Mouse (Mus musculus) kidney, postnatal 25 days (tissue): ENCODE measurements at regions not wholly inside any gene's neighbourhood (a gene's known extent, or its start where the extent isn't known, plus 50 kb on each side); places are given as distances from the start of the nearest gene placed in this dataset.
"Not testable (repeated sequence)": the region's sequence is repeated elsewhere in the genome, so short reads cannot be mapped to it uniquely, and the experiment has no call there.

Source experiments
- DNase-seq, 2 experiments: peaks; one replicate each; pipeline ENCODE4 v3.0.0; 2021; ENCODE audit warnings: mixed read lengths in 2 of 2

DNA sequence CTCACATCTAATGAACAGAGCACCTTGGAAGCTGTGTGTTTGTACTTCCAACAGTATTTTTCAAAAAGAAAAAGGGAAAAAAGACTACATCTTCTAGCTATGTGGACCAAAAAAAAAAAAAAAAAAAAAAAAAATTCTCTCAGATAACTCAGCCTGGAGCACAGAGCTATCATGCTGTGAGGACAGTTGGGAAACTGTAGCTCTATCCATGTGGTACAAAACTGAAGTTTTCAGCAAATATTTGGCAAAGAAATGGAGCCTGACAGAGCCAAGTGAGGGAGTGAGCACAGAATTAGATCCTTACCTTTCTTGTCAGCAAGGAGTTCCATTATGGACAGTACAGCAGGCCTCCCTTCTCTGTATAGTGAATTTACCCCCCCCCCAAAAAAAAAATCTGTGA lies 550.2 kb downstream of the Rapgef2 start:
- no peak for DNase-seq

DNA sequence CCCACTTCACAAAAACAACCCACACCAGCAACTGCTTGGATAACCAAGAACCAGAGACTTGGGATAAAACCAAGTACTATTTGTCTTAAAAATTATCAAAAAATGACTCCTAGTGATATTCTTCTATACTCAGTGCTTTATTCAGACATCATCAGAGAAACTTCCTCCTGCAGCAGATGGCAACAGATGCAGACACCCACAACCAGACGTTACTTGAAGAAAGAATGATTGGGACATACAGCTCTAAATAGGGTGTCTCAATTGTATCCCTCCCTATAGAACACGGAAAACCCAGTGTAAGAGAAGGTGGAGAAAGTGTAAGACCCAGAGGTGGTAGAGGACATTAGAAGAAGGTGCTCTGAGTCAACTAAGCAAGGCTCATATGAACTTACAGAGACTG lies 569.6 kb downstream of the Rapgef2 start:
- no peak for DNase-seq

DNA sequence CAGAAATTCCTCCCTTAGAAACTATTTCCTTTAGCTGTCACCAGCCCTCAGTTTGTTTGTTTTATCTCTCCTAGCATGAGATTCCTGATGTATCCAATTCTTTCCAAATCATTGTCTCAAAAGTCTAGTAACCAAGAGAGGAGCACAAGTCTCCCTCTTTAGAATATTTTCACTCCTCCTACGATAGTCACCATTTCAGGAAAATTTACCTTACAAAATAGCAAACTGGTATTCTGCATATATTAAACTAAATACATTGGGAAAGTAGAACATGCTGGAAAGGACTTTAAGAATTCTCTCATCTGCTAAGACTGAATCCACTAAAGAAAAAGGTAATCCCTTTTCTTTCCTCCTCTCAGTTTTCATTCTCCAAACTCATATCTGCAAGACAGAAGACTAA lies 578.6 kb downstream of the Rapgef2 start:
- no peak for DNase-seq

DNA sequence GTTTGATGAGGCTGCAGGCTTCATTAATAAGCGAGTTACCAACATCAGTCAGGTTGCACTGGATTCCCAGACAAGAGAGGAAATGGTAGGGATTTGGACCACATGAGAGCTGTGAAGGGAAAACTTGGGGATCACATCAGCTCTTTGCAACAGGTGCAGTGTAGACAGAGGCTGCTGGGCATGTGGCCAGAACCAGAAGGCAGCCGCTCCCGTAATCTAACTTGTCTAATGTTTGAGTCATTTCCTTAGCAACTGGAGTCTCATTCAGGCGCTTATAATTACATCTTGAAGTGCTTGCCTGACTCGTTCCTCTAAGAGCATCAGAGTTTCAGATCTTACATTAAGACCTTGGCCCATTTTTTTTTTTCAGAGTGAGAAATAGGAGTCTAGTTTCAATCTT lies 587.4 kb downstream of the Rapgef2 start:
- DNase-seq, result no peak

DNA sequence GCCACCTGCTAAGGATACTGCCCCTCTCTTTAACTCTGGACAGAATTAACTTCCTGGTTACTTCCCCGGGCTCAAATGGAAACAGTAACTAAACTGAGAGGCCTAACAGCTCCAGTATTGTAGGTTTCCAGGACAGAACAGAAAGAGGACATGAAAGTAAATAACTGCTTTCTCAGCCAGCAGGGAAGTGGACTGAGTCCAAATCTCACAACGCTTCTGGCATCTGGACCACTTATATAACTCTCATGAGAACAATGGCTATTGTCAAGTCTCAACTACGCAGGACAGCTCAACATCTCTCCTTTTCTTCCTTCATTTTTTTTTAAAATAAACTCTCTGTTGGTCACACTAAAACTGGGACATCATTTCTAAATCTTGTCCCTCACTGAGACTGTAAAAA lies 594.8 kb downstream of the Rapgef2 start:
- no peak for DNase-seq

DNA sequence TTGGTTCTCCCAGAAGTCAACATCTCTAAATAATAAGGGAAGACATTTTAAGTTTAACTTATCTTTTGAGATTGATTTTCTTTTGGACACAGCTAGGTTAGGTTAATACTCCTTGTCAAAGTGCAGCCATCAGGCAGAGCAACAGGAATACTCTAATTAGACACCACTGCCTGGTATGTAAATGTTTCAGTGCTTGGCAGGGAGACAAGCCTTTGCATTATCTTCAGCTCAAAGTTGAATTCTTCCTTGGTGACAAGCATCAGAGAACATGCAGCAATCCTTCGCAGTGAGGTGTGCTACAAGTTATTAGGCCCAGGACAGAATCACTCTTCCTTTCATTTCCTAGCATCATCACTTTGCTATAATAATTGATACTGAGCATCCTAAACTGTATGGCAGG lies 608.7 kb downstream of the Rapgef2 start:
- no peak for DNase-seq

DNA sequence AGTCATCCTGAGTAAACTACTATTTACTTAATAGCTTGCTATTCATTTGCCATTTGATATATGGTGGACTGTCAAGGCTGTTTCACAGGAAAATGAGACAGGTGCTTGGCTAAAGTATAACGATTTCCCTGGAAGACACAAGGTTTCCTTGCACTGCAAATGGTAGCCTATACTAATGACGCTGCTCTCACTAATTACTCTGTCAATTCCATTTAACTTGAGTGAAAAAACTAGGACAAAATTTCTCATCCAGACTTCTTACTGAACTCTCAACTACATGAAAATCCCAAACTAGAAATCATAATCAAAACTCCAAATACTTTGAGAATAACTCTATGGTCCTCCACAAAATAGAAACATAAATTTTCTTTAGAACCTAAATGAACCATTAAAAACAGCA lies 609.5 kb downstream of the Rapgef2 start:
- no peak for DNase-seq

DNA sequence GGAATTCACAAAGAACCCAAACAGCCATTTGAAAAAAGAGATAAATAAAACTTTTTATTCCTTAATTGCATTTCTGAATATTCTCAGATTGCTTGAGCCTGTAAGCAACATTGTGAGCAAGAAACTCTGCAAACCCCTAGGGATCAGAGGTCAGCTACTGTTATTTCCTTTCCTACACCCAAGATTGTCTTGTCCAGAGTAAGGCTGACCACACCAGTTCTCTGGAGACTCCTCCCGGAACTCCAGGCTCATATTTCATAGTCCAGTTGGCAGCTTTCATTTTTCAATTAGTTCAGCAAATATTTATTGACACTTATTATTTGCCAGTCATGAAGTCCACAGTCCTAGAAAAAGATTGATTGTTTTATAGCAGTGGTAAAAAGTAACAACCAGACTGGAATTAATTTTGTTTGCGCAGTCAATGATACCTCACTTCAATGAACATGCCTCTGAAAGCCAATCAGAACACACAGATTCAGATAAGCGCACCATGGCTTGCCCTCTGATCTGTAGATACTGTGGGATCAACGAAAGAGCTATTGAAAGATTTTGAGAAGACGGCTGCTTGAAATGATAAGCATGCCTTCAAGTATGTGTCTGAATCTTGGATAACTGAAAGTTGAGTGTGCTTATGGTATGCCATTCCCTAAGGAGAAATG lies 611.7 kb downstream of the Rapgef2 start:
- DNase-seq, result no peak

DNA sequence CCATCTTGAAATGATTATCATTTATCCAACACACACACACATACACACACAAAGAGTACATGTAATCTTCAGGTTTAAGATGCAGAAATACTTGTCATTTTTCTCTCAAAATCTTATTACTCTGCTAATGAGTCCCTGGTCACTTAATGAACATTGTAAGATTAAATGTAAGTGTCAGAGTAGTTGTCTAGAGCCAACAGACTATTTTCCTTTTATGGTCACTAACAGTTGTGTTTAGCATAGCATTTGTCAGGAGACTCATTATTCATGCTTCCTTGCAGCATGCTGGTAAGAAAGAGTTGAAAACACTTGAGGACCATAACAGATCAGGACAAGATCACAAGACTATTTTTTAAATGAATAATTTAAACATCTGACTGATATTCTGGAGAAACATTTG lies 618.3 kb downstream of the Rapgef2 start:
- no peak for DNase-seq

DNA sequence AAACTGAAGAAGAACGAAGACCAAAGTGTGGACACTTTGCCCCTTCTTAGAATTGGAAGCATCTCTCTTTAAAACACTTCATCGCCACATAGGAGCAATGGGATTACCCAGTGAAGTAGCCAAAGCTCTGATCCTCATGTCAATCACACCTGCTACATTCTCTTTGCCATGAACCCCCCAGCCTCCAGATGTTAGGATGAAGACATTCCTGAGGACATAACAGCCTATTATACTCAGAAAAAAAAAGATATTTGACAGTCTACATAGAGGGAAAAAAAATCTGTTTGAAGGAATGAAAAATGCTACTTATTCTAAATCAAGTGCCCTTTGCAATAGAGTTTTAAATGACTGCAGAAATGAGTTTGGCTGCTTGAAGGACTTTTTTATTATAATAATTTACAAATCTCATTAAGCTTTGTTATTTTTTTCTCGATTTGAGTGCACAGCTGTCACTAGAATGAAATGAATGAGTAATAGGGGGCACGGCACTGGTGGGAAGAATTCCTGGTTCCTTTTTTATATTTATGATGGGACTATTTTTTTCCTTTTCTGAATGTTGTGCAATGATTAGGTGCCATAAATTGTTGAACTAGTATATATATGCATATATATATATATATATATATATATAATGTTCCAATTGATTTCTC lies 618.8 kb downstream of the Rapgef2 start:
- DNase-seq, result no peak

DNA sequence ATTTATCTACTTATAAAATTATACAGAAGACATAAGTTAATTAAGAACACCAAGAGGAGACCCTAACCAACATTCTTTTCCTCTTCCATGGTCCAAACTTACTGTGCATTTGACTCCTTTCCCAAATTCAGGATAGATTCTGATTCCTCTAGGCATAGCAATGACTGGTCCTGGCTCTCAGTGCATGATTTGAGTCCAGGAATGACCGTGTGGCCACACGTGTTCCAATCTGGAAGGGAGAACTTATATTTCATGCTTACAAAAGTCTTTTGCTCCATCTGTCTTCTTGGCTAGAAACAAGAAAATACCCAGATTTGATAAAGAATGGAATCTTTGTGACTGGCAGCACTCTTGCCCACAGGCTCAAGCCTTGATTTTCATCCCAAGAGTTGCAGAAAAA lies 638.2 kb downstream of the Rapgef2 start:
- no peak for DNase-seq

DNA sequence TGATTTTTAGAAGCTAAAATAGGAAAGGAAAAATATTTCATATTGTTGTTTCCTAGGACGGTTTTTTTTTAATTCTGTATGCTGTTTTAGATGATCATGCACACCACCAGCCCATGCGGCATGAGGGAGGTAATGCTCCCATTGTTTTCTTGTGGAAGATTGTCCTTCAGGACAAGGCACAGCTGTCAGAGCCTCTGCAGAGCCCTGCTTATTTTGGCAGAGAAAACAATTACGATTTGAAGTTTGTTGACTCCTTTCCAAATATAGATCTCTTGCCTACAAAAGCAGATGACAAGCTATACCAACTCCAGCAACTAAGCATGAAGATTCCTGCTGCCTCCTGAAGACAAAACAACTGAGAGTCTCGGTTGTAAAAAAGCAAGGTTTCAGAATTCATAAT lies 650.9 kb downstream of the Rapgef2 start:
- no peak for DNase-seq

DNA sequence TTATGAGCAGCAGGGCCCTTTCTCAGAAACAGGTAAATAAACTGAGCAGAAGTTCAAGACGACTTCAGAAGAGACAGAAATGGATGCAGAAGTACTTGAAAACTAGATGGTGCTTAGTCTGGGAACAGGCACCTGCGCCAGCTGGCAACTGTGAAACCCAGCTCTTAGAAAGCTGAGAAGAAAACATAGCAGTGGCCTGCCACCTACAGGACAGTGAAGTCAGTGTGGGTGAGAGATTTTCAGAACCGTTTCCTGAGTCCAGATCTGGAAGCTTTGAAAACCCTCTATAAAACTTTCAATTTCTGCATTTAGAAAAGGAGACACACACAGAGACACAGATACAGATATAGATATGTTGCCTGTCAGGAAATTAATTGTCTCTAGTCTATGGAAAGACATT lies 667.4 kb downstream of the Rapgef2 start:
- peak; percentile 32 to 39 for DNase-seq

DNA sequence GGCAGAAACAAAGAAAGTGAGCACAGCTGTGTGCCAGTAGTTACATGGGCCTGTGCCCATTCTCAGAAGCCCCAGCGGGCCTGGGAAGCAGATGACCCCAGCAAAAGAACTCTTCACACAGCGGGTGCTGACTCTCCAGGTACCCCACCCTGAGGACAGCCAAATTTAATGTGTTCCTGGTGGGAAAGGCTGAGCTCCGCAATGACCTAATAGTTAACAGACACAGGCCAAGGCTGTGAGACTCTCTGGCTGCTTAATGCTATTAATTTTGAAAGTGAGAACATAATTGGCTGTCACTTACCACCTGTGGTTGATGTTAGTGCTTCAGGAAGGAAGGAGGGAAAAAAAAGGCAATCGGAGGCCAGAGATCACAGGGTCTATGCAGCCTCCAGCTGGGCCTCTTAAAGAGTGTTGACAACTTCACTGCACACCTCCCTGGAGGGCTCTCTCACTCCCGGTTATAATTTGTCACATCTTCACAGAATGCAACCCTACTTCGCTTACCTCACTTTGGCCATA lies 691.5 kb downstream of the Rapgef2 start:
- DNase-seq, result no peak

DNA sequence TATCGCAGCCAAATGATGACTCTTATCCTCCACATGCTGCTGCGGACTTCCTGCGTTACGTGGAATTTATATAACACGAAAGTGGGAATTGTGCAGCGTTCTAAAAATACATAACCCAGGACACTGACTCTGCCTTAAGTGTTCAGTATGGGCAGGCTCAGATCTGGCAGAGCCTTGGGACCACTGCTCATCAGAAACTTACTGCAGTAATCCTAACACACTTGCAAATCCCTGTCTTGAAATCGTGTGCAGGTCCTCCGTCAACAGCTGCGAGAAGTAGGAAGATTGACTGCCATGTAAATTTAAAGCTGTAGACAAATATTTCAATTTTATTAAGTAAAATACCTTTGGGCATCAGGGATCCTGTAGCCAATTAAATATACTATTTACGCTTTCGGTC lies 692.0 kb downstream of the Rapgef2 start:
- no peak for DNase-seq

DNA sequence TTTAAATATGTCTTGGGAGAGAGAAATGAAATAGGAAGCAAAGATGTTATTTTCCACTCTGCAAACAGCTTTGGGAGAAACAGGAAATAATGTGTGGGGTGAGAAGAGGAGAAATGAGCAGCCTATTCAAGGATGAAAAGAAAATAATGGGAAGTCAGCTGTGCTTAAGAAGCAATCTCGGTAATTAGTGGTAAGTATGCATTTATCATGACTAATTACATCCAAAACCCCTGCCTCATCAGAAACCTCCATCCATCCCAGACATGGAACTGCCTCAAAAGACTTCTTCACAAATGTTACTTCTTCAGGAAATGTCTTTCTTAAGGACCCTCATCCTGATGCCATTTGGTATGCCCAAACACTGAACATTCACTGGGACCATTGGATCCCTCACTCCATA lies 699.7 kb downstream of the Rapgef2 start:
- no peak for DNase-seq

DNA sequence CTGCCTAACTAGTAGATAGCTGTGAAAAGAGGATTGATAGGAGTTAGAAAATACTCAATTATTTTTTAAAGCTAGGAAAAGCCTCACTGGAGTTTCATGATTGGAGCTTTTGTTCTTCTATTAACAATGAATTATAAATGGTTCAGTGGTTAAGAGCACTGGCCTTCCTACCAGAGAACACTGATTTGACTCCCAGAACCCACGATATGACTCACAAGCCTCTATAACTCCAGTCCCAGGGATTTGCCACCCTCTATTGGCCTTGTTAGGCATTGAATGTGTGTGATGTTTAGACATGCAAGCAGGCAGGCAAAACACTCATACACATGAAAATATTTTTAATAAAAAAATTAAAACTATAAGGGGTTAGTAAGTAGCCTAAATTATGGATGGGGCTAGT lies 704.4 kb downstream of the Rapgef2 start:
- peak in 1 of 2 experiments; percentile 38 for DNase-seq

DNA sequence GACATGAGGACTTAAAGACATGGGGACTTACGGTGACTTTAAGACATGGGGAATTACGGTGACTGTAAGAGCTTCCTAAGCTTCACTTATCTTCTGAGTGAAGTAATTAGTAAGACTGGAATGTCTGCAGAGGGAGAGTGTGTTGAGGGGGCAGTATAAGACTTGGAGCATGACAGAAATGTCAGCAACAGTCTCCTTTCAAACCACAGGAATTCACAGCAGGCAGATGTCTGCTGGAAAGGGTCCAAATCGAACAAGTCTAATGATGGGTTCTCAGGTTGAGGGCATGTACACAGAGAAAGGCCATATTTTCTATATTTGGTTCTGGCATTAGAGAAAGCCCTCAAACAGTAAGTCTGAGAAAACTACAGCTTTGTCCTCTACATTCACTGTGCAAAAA lies 705.2 kb downstream of the Rapgef2 start:
- no peak for DNase-seq

DNA sequence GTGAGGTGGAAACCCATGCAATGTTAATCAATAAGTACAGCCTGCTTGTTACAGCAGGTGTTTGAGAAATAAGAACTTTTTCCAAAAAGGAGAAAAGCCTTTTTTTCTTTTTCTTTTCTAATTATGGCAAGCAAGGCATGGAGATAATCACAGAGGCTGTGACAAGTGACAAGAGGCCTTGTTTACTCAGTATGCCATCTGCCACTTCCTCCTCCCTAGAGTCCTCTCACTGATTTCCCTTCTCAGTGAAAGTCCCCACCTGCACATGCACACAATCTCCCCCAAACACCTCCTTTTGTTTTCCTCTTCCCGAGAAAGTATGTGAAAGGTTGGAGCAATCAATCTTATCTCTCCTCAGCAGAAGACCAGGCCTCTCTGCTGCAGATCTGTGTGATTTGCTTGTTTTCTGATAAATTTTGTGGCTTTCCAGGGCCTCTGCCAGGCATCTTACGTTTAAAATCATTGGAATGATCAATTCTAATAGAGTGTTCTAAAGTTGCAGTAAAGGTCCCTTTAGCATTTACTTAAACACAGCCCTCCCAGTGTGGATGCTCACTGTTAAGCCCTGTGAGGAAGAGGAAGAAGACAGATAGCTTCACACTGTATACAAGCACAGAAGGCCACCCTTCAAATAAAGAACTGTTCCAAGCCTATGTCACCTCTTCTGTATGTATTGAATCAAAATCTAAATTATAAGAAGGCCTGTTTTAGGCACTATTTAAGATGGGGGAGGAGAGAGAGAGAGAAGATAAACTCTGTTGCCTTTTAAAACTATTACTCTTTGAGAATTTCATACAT lies 710.5 kb downstream of the Rapgef2 start:
- no peak for DNase-seq

DNA sequence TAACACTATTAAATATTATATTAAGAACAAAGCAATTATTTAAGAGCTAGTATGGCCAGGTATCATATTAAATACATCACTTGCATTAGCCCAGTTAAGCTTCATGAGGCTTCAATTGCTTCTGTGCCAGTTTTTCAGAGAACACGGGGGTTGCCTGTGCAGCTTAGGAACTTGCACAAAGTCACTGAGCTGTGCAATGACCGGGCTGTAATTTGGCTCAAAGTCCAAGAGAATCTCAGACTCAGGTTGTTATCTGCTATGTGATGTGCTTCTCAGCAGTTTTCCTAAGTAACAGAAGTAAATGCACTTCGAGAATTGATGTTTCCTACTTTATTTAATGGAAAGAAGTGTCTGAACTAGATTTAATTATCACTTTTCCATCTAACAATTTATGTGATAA lies 711.5 kb downstream of the Rapgef2 start:
- peak; percentile 62 to 77 for DNase-seq

DNA sequence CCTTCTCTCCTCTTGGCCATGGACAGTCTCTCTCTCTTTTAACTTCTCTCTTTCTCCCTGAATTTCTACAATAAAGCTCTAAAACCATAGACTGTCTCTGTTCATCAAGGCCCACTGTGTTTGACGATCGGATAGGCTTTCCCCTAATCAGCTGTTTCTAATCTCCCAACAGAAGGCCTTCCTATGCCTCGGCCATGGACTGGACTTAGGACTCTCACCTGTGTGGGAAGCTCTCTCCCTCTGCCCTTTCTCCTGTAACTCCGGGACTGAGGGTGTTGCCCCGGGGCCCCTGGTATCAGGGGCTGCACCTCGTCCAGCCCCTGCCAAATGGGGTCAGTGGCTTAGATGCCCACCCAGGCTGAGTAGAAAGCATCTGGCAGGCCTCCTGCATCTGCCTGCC lies 713.0 kb downstream of the Rapgef2 start:
- peak in 1 of 2 experiments; percentile 25 for DNase-seq

DNA sequence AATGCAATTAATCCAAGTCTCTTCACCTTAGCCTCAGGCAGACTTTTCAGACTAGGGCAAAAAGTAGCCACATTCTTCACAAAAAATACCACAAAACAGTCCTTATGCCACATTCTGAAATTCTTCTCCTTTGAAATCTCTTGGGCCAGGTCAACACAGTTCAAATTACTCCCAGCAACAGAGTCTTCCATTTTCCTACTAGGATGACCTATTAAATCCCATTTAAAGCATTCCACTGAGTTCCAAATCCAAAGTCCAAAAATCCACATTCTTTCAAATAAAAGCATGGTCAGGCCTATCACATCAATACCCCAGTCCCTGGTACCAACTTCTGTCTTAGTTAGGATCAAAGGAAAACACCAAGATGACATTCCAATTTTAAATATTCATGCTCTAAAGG lies 721.4 kb downstream of the Rapgef2 start:
- DNase-seq, result not testable (repeated sequence)
